Mouse (Mus musculus) kidney, adult 8-10 months (tissue): ENCODE data around the gene Trim44.
A peak's percentile ranks its signal among the peaks of the same experiment; 100 is the strongest.

Experiments
- DNase-seq, 2 experiments: peaks; one replicate each; pipeline ENCODE4 v3.0.0; 2022

Trim44 gene

DNA sequence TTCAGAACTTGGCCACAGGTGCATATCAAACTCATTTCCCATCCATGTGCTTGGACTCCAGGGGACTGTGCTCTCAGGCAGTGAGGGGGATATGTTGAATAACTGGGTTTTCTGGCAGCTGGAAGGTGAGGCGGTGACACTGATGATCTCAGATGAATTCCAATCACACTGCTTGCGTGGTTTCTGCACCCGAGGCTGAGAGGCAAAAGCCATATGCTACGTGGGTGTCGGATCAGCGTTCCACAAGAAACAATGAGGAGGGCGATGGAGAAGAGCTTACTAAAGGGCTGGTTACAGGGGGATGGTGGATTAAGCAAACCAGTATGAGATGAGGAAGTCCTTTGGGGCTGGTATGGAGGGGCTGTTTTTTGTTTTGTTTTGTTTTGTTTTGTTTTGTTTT is 127.8 kb downstream of the Trim44 start:
- no peak for DNase-seq

DNA sequence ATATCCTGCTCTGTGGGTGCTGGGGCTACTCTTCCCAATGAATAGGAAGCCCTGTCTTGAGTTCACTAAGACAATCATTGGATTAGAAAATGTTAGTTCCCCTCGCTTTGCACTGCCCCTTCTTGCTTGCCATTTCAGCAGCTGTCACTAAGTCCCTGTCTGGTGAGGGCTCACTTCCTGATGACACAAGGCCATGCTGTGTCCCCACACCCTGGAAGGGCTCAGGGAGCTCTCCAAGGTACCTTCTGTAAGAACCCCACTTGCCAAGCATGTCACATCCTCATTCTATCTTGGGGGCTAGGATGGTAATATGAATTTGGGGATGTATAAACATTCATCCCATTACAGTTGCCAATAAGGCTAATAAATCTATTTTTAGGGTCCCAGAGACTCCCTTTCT is 129.7 kb downstream of the Trim44 start:
- no peak for DNase-seq

DNA sequence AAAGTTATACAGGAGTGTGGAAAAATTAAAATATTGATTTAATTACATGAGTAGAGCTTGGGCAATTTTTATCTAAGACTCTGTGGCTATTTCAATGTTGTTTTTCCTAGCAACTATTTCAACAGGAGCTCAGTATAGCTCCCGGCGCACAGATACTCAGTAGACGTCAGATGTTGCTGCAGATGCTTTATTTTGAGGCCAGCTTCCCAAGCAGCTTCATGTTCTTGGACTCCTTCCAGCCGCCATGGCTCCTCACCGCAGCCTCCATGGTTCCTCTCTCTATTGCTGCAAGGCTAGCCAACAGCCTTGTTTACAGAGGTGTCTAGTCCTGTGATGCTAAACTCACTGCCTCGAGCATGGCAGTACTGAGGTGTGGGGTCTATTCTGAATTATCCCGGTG is 134.3 kb downstream of the Trim44 start:
- no peak for DNase-seq

DNA sequence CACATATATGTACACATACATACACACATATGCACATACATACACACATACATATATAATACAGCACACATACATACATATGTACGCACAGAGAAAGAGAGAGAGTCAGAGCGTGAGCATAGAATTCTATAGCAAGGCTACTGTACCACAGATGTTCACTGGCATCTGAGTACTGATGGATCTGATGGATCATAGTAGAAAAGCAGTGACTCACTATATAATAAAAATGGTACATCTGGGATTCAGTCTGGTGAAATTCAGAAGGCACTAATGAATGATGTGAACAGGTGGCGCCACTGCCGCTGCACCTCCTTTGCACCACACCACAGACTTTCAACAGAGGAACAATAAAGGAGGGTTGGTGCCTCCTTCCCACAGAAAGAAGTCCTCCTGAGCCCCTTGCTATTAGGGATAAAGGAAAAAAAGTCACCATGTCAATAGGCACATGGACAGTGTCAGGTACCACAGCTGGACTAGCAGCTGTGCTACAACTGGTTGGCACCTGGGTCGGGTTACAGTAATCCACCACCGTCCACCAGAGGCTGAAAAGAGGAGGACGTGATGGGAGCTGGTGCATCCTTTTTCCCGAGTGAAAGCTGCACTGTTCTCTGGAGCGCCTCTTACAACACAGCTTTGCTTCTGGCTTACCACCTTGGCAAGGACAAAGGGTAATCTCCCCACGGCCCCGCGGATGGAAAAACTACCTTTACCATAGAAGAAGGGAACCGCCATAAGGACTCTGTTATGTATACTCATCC is 139.9 kb downstream of the Trim44 start:
- no peak for DNase-seq

DNA sequence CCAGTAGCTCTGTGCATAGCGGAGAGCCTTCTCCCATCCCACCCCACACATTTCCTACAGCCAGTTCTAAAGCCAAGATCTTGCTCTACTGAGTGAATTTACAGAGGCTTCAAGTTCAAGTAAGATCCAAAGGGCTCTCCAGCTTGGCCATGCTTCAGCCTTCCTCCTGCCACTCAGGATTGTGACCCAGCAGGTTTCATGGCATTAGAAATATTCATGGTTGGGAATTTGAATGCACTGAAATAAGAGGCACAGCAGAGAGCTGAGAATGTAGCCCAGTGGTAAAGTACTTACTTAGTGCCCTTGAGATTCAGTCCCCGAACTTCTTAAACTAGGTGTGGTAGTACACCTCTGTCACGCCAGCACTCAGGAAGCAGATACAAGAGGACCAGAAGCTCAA is 140.7 kb downstream of the Trim44 start:
- no peak for DNase-seq

DNA sequence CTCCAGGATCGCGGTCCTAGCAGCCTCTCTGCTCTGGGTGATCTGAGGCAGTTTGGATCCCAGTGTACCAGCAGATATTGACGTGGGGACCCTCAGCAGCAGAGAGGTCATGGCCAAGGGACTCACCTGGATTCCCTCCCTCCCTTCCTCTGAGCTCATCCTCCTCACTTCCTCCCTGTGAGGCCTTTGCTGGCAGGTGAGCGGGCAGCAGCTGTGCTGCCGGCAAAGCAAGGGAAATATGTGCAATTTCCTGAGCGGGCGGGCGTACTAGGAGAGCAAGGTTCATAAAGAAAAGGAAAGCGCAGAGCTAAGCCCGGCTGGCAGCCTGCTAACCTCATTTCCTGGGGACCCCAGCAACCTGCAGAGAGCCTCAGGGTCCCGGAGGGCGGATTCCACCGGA is 148.5 kb downstream of the Trim44 start:
- DNase-seq: peak; percentile 21 to 24

DNA sequence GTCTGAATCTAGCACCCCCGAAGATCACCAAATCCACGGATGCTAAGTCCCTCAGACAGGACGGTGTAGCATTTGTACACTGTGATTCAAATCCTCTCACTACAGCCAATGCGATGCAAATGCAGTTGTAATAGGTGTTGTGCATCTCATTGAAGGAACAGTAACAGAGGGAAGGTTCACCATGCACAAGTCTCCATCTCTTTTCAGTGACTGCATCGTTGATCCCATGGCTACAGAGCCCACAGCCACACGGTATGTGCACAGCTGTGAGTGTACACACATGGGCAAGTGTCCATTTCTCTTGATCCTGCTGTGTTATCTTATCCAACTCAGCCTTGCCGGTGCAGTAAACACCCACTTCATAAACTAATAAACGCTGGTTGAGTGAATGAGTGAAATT is 148.9 kb downstream of the Trim44 start:
- DNase-seq: no peak

DNA sequence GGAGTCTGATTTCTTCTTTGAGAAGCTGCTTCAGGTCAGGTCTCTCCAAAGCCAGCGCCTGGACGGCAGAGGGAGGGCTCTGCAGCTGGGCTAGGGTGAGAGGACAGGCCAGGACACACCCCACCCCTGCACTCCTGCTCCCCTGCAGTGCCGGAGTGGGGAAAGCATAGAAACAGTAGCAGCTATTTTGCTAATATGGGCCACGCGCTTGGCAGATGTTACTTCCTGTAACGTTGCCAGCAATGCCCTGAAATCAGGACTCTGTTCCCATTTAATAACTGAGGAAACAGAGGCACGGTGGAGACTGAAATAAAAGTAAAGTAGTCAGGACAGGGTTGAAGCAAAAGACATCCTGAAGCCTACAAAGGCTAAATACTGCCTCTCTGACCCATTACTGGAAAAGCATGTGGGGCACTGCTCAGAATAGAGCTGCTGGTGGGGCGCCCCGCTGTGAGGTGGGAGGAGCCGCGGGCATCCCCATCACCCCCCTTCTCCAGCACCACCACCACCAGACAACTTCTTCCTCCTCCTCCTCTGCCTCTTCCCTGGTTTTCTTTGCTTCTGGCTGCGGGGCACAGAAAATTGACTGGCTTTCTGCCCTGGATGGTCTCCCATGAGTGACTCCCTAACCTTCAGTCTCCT is 149.5 kb downstream of the Trim44 start:
- DNase-seq: no peak

DNA sequence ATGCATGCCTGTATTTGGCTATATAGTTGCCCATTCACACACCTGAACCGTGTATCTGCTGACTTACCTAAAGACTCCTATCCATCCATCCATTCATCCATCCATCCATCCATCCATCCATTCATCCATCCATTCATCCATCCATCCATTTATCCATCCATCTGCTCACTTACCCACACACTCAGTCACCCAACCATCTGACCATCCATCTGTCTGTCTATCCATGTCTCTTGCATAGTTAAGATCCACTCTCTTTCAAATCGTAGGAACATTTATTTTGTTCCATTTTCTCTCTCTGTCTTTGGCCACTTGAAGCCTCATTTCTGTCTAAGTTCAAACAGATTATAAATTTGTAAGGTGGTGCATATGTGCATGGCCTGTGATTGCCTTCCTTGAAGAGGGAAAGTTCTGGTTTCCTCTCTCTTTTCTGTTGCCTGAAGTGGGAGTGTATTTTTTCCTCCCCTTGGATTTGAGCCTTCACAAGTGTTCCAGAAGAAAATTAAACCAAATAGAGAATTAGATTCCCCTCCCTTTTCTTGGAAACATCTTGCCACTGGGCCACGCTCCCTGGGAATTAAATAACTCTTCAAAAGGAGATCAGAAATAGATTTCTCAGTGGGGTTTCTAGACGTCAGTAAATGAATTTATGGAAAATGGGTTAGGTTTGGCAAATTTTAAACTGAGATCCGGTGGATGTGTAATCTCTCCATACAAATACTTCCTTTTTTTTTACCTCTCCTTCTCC is 150.9 kb downstream of the Trim44 start:
- DNase-seq: no peak

DNA sequence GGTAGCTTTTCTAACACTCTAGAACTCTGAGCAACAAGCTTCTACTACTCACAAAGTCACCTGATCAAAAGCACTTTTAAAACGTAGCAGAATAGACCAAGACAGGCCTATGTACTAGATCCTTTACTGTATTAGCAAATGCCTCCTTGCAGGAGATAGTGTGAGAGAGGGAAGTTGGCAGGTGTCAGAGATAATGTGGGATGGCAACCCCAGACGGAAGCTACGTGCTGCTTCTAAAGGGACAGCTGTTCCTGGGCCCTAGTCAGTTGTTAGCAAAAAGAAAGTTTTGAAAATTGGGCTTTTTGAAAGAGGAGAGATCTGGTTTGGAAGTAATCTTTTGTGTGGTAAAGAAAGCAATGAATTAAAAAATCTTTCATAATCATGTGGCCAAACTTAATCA is 151.5 kb downstream of the Trim44 start:
- DNase-seq: no peak

DNA sequence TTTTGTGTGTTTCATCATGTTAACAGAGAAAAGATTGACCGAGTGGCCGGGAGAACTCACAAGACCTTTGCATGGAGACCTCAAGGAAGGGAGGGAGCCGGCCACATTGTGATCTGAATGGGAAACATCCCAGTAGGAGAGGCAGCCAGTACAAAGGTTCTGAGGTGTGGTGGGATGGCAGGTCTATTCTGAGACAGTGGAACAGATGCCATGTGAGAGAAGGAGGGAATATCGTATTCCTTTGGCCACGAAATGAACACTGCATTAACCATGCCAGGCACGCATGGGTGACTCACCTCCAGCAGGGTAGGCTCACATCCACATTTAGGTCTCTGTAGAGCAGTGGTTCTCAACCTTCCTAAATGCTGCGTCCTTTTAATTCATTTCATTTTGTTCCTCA is 154.4 kb downstream of the Trim44 start:
- no peak for DNase-seq

DNA sequence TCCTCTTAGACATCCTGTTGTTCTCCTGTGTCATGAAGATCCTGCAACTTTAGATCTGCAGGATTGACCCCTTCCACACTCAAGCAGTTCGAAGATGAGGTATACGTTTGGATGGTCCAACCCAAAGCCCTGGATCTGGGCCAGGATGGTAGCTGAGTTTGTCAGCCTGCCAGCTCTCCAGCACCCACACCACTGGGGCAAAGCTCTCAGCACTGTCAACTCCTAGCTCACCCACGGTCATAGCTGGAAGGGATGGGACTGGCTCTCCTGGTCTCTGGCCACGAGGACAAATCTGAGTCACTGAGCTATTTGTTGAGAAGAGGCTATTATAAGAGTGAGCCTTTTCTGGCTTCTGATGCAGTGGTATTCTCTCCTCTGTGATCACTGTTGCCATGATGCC is 155.0 kb downstream of the Trim44 start:
- DNase-seq: no peak
